Mouse (Mus musculus) urinary bladder, postnatal 25 days (tissue): ENCODE measurements at regions not wholly inside any gene's neighbourhood (a gene's known extent, or its start where the extent isn't known, plus 50 kb on each side); places are given as distances from the start of the nearest gene placed in this dataset.
"Not testable (repeated sequence)": the region's sequence is repeated elsewhere in the genome, so short reads cannot be mapped to it uniquely, and the experiment has no call there.

Source experiments
- DNase-seq: peaks from one replicate; pipeline ENCODE4 v3.0.0; 2022; ENCODE audit warnings: low spot score

DNA sequence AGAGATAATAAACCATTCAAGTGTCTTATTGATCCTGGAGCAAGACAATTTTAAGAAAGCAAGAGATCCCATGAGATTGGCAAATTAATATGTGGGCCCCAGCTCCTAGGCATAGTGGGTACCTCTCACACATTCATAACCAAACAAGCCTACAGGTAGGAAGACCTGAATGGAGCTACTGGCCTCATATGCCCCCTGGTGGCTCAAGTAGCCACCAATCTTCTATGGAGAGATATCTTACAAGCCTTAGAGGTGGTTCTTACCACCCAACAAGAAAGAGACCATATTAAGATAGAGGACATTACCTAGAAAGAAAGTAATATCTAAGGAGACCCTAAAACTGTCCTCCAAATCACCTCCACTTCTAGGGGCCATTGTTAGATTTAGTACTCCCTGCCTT, 523.2 kb downstream of the Hace1 start:
- no peak for DNase-seq

DNA sequence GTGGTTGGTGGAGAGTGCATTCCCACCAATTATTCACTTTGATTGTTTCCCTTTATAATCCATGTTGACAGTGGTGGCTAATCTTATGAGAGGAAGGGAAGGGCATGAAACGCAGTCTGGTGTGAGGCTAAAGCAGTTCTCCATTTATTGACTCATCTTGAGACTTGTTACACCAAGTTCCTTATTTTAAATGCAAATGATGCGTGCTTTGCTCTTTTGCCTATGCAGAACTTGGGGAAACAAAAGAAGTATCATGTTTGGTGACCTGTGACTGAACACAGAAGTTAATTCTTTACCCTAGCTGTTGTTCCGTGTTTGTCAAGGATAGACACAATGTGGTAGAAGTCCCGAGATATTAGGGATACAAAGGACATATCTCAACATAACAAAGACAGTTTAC, 531.2 kb downstream of the Hace1 start:
- no peak for DNase-seq

GRCm38 (mm10) chr10:46114631-46115130, 537.1 kb downstream of the Hace1 start:
- DNase-seq, result no peak

- not testable (repeated sequence) for DNase-seq
These were observed 544.8 kb downstream of the Hace1 start for GRCm38 (mm10) chr10:46122409-46122808.

DNA sequence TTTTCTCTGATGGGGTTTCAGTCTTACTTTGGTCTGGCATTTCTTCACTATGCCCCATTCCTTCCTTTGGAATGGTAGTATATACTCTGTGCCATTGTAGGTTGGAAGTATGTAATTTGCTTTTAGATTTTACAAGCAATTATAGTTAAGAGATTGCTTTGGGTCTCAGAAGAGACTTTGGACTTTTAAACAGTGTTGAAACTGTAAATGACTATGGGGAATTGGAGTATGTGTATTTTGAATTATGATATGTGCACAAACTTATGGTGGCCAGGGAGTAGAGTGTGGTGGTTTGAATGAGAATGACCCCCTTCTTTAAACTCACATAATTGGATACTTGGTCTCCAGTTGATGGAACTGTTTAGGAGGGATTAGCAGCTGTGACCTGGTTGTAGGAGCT, 546.2 kb downstream of the Hace1 start:
- no peak for DNase-seq

- no peak for DNase-seq
These were observed 557.6 kb downstream of the Hace1 start for GRCm38 (mm10) chr10:46135120-46135748.

DNA sequence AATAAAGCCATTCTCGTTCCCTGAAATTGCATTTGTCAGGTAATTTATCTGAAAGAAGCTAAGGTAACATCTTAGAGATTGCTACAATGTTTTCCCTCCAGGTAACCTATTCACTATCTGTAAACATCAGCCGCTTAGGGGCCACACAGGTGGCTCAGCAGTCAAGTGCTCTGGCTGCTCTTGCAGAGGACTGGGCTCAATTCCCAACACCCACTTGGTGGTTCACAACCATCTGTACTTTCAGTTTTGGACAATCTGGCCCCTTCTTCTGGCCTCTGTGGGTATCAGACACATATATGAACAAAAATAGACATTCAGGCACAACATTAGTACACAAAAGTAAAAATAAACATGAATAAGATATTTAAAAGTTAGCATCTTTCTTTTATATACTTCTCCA, 596.4 kb downstream of the Hace1 start:
- DNase-seq, result no peak

- DNase-seq, result no peak
These were observed 608.3 kb downstream of the Hace1 start for GRCm38 (mm10) chr10:46185763-46186458.

- DNase-seq, result no peak
These were observed 616.5 kb downstream of the Hace1 start for GRCm38 (mm10) chr10:46194143-46194542.

DNA sequence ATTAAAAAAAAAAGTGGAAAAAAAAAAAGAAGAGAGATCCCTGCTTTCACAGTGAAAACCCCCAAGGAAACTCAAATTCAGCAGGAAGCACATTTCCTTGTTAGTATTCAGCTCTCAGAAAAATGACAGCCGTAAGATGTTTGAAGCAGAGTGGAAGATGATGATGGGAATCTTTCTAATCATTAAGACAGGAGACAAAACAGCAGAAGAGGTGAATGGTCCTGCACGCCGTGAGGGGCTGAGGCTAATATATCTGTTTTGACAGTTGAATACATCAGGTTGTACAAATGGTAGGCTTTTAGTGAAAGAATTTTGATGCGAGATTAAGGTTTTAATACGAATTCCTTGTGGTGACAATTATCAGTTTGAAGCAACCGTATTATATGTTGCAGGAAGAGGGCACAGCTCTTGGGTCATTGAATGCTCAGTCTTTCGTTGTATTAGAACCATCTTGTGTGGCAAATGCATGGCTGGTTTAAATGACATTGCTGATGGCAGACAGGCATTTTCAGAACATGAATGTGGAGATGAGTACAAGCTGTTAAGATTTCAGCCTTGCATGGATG, 649.3 kb downstream of the Hace1 start:
- DNase-seq, result no peak

DNA sequence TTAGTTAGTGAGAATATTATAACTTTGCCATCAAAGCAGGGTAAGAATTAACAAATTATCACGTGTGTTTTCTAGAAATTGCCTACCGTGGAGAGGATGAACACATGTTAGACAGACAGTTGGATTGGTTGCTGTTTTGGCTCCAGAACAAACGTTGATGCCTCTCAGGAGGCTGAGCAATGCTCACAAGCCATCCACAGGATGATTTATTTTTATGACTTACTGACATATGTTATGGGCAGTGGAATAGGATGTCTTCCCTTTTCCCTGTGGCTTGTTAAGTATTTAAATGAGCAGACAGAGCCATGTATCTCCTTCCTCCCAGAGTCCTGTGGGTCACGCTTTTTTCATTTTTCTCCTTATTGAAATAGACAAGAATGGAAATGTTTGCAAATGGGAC, 652.0 kb downstream of the Hace1 start:
- DNase-seq, result no peak

- no peak for DNase-seq
These were observed 658.0 kb downstream of the Hace1 start for GRCm38 (mm10) chr10:46235581-46235980.

DNA sequence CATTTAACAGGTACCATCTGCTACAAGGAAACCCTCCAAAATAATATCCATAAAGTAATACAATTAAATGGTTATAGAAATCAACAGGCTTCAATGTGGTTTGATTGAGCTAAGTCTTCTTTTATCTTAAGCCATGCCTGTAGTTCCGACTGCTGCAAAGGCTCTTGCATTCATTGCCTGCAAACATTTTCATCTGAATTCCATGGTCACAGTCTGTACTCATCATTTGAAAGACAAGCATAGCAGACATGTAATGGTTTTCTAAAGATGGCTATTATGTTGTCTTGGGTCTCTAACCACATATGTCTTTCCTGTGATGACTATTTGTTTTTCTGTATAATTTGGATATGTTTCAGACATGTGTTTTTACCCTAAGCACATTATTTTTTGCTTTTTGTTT, 677.9 kb downstream of the Hace1 start:
- no peak for DNase-seq

DNA sequence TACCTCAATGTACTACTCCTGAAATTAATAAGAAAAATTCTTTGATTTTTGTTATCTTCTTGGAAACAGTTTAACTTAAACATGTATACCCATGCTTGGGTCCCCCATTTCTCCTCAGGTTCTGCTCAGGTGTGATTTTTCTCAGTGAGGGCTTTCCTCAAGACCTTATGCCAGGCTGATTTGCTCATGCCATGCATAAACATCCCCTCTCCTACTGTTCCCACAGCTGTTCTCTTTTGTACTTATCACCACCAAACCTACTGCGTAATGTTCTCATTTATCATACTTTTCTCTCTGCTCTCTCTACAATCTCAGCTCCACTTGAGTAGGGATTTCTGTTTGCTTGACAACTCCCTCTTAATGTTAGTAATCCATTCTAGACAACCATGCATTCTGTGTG, 692.1 kb downstream of the Hace1 start:
- no peak for DNase-seq

GRCm38 (mm10) chr10:46273846-46274245, 696.2 kb downstream of the Hace1 start:
- DNase-seq, result no peak

DNA sequence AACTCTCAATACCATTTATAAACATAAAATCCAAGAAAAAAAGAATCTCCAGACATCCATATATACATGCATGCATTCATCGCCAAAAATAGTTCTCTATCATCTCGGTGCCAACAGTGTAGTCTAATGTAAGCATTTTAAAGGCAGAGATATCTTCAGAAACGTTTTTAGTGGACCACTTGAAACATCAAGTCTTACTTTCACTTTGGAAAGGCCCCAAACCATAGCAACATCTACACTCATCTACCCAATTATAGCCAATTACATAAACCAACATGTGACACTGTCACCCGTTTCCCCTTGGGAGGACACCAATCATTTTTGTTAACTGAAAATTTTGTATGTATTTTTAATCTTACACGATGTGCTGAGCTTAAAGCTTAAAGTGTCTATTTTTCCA, 716.7 kb downstream of the Hace1 start:
- no peak for DNase-seq

DNA sequence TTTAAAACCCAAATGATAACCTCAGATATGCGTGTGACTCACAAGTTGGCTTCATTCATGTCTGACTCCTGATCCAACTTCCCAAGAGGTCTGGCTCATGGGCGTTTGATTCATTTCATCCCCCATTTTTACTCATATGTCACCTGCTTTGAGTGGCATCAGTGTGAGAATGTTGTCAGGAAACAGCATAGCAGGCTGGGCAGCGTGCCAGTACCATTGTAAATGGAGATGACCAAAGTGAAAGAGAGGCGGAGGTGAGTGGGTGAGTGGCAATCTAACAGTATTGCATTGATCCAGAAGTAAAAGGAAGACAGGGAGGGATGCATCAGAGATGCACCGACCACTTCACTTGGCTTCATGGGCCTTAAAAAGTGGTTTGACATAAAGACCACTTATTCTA, 720.7 kb downstream of the Hace1 start:
- DNase-seq, result no peak

- no peak for DNase-seq
These were observed 721.9 kb downstream of the Hace1 start for GRCm38 (mm10) chr10:46299521-46299920.

DNA sequence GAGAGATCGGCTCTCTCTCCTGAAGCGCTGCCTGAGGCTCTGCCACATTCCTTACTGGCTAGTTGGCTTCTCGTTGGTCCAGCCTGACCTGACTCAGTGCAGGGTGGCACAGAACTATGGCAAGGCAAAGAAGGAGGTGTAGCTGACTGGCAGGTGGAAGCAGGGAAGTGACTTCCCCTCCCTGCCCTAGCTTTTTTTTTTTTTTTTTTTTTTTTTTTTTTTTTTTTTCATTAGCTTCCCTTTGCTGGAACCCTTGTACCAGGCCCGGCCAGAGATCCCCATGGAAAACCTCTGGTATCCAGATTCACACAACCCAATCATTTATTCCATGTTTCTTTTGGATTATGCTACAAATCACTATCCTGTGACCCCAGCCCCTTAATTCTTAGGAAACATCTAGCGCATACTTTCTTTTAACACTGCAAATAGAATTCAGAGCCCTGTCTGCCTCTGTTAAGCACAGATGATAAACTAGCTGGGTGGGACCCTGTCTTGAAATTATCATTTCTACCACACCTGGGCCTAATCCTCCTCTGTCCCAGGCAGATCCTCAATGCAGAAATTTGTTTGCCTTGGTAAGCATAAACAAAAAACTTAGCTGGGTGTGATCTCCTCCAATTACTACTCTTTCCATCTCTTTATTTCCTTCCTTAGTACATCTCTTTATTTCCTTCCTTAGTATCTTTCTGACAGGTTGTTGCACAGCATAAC, 742.9 kb downstream of the Hace1 start:
- DNase-seq, result no peak

DNA sequence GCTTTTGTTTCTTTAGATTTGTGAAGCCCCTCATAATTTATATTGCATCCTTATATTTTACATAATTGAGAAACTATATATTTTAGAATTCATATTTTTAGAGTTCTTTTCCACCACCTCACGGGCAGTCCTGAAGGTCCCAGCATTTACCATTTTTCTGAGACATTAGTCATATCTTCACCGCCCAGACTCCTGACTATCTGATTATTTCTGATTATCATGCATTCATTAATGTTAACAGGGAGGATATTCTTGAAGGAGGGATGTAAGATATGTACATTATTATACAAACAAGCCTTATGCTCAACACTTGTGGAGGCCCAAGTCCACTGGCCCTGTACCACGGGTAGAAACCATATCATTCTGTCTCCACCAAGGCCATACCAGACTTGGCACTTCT, 743.4 kb downstream of the Hace1 start:
- no peak for DNase-seq

GRCm38 (mm10) chr10:46329052-46329451, 751.4 kb downstream of the Hace1 start:
- no peak for DNase-seq

- no peak for DNase-seq
These were observed 754.1 kb downstream of the Hace1 start for GRCm38 (mm10) chr10:46331599-46332283.
